Mouse (Mus musculus) limb, embryonic 14.5 days (tissue): Measurements from ENCODE around the gene Mcemp1. TPM values are rescaled to one million over a fixed set of nuclear protein-coding genes. Genes with fewer than 3 reads are reported as not detected.

Source experiments
- ATAC-seq: fragments of 200-750 bp; cut with Nextera tagmentation; 2 replicates; pipeline ENCODE4 v1.8.0; 2017; ENCODE audit warnings: low read depth, moderate number of reproducible peaks, moderate TSS enrichment; ENCODE audit not compliant: low FRiP score
- DNase-seq: peaks from one replicate; pipeline ENCODE4 v3.0.0-alpha.2; 2015; ENCODE audit warnings: low spot score
- H3K27ac ChIP-seq: fragments of 300-500 bp; sonication (generic); replicated peaks from 2 replicates; pipeline ENCODE4 v1.5.1; 2014; ENCODE audit warnings: low read depth, mild to moderate bottlenecking, low read length, moderate library complexity, mixed read lengths
- H3K27me3 ChIP-seq: fragments of 300-500 bp; sonication (generic); 2 replicates; pipeline ENCODE4 v1.6.1; 2014; ENCODE audit warnings: low read length, mixed read lengths; ENCODE audit not compliant: control insufficient read depth, insufficient read depth
- H3K36me3 ChIP-seq: fragments of 300-500 bp; sonication (generic); 2 replicates; pipeline ENCODE4 v1.6.1; 2014; ENCODE audit warnings: mild to moderate bottlenecking, low read length, moderate library complexity, mixed read lengths; ENCODE audit not compliant: control insufficient read depth, insufficient read depth
- H3K4me1 ChIP-seq: fragments of 300-500 bp; sonication (generic); 2 replicates; pipeline ENCODE4 v1.6.1; 2014; ENCODE audit warnings: antibody characterized with exemption, low read length, mixed read lengths; ENCODE audit not compliant: control insufficient read depth, insufficient read depth
- H3K4me2 ChIP-seq: fragments of 300-500 bp; sonication (generic); replicated peaks from 2 replicates; pipeline ENCODE4 v1.6.1; 2014; ENCODE audit warnings: low read depth, mild to moderate bottlenecking, low read length, moderate library complexity; ENCODE audit not compliant: severe bottlenecking
- H3K4me3 ChIP-seq: fragments of 300-500 bp; sonication (generic); replicated peaks from 2 replicates; pipeline ENCODE4 v1.5.1; 2014; ENCODE audit warnings: low read length
- H3K9ac ChIP-seq: fragments of 300-500 bp; sonication (generic); 2 replicates; pipeline ENCODE4 v1.6.1; 2014; ENCODE audit warnings: mild to moderate bottlenecking, low read depth, low read length, moderate library complexity; ENCODE audit not compliant: severe bottlenecking
- H3K9me3 ChIP-seq: fragments of 300-500 bp; sonication (generic); 2 replicates; pipeline ENCODE4 v1.6.1; 2016; ENCODE audit warnings: low read length; ENCODE audit not compliant: control insufficient read depth
- POLR2A ChIP-seq: fragments of 200-500 bp; IDR thresholded peaks from 2 replicates; pipeline ENCODE4 v1.8.0; 2012; ENCODE audit warnings: inconsistent platforms, mild to moderate bottlenecking, moderate library complexity, borderline replicate concordance; ENCODE audit not compliant: insufficient read depth, insufficient read length; ENCODE audit errors: extremely low read depth
- WGBS: fragments of 180-500 bp; shearing (Covaris S2); extraction: QIAGEN DNeasy Blood & Tissue Kit; methylation state at CpG from one replicate; pipeline ENCODE4 v1.1.7; 2014; 5-methylcytosine and 5-hydroxymethylcytosine counted together
- polyA plus RNA-seq, 2 experiments: library from polyadenylated mRNA; depleted of rRNA in 1 of 2; stranded (reverse) in 1 of 2; unstranded in 1 of 2; fragments of >200 nt; fragmentation: Nextera tagmentation in 1 of 2; extraction: Ambion mirVana in 1 of 2; gene quantifications; 2 replicates each; pipeline versions ENCODE4 v1.2.1 to v1.2.3; 2012 to 2014

Gene Mcemp1
- polyA plus RNA-seq, 2 experiments, result 0.29 to 0.34 TPM

DNA sequence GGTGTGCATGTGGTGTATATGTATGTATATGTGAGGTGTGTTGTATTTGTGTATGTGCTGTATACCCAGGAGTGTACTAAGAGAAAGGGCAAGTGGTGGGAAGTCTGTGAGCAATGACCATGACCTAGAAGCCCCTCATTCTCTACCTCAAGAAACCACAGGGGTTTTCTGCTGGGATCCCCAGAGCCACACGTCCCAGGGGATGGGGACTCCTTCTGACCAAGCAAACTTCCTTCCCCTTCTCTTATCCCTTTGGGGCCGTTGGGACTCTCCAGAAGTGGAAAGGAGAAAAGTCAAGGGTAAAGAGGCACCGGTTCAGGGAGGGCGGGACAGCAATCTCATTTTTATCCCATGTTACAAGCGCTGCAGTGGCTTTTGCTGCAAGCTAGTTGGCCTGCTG, 19.9 kb downstream of the Mcemp1 start:
- H3K4me1 ChIP-seq, result no peaks in the 10 kb centered on the region
- no peak for TF ChIP-seq POLR2A
- H3K9ac ChIP-seq, result no peak overlapping the region
- H3K27me3 ChIP-seq, result no peaks in the 10 kb centered on the region
- H3K36me3 ChIP-seq, result peaks cover 18% of the 10 kb centered on the region
- H3K4me3 ChIP-seq, result no peak overlapping the region
- ATAC-seq (no peak), DNase-seq (no peak)
- no peak overlapping the region for H3K27ac ChIP-seq
- H3K9me3 ChIP-seq, result no peaks in the 10 kb centered on the region
- H3K4me2 ChIP-seq, result no peak overlapping the region
- 73% methylated on average over 5 of the region's 5 CpGs for WGBS

DNA sequence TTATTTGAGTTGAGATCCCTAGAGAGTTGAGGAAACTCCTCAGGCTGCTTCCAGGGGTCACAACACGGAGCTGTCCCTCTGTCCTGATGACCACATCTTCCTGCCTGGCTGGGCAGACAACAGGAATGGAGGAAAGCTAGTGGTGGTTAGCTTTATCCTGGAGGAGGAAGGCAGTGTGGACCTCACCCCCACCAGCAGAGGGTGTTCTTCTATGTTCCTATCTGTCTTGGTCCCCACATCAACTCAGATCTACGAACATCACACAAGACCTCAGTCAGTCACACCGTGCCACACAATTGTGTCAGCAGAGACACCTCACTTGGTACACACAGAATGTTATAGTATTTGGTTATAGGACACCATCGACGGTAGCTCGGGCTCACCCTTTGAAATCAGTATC, 22.0 kb downstream of the Mcemp1 start:
- 83% methylated on average over 6 of the region's 6 CpGs for WGBS

DNA sequence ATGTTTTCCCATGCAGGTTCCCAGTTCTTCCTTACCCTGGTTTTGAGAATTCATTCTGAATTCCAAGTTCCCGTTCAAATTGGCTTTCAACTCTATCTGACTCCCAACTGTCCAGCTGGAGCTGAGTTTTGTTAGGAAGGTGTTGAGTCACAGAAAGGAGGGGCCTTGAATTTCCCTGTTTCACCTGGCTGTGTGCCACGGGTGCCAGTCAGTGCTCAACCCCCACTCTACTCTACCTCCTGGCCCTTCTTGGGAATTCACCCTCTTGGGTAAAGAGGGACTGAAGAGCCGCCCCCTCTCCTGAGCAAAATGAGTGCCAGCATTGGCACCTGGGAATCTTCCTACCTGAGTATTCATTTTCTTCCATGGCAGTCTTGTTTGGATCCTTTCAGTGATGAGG, 25.2 kb downstream of the Mcemp1 start:
- no peak for TF ChIP-seq POLR2A
- Histone ChIP-seq H3K9me3 (no peaks in the 10 kb centered on the region), H3K4me3 (no peak overlapping the region), H3K9ac (no peak overlapping the region), H3K36me3 (no peaks in the 10 kb centered on the region), H3K4me2 (no peak overlapping the region), H3K27ac (no peak overlapping the region), H3K27me3 (no peaks in the 10 kb centered on the region), H3K4me1 (no peaks in the 10 kb centered on the region)
- DNase-seq (no peak), ATAC-seq (no peak)
- 78% methylated on average over 3 of the region's 3 CpGs for WGBS

More for the DNA sequence above, 22.0 kb downstream of the Mcemp1 start:
- H3K4me1 ChIP-seq, result no peaks in the 10 kb centered on the region
- peaks cover 4% of the 10 kb centered on the region; the same call in 1 of the 2 replicates for H3K36me3 ChIP-seq
- no peak overlapping the region for H3K4me2 ChIP-seq
- H3K9me3 ChIP-seq, result no peaks in the 10 kb centered on the region
- no peak for DNase-seq
- no peak for ATAC-seq
- TF ChIP-seq POLR2A, result no peak
- no peak overlapping the region for H3K27ac ChIP-seq
- no peak overlapping the region for H3K9ac ChIP-seq
- H3K4me3 ChIP-seq, result no peak overlapping the region
- H3K27me3 ChIP-seq, result no peaks in the 10 kb centered on the region

DNA sequence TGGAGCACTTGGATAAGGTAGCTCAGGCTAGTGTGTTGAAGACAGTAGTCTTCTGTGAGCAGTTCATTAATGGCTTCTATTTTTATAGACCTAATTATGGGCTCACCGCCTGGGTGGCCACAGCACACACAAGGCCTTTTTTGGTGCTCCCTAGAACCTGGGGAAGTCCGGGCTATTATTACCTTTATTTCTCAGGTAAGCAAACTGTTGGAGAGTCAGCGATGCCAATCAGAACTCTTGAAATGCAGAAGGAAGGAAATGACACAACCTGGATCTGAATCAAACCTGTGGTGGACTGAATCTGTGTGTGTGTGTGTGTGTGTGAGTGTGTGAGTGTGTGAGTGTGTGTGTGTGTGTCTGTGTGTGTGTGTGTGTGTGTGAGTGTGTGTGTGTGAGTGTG, 28.6 kb downstream of the Mcemp1 start, which contains the start of gene Fcer2a:
Gene Fcer2a (minus strand): TSS at position 55 of the 400 bp plus-strand sequence.
- no peaks in the 10 kb centered on the region for H3K4me1 ChIP-seq
- H3K4me3 ChIP-seq, result no peak within 1 kb of the TSS
- DNase-seq, result no peak
- no peaks in the 10 kb centered on the region for H3K9me3 ChIP-seq
- WGBS, result 60% methylated on average over 3 of the region's 3 CpGs
- H3K27me3 ChIP-seq, result no peaks in the 10 kb centered on the region
- H3K4me2 ChIP-seq, result no peak within 1 kb of the TSS
- ATAC-seq, result no peak
- H3K36me3 ChIP-seq, result no peaks in the 10 kb centered on the region
- no peak within 1 kb of the TSS for H3K27ac ChIP-seq
- no peak for TF ChIP-seq POLR2A
- H3K9ac ChIP-seq, result no peak within 1 kb of the TSS

DNA sequence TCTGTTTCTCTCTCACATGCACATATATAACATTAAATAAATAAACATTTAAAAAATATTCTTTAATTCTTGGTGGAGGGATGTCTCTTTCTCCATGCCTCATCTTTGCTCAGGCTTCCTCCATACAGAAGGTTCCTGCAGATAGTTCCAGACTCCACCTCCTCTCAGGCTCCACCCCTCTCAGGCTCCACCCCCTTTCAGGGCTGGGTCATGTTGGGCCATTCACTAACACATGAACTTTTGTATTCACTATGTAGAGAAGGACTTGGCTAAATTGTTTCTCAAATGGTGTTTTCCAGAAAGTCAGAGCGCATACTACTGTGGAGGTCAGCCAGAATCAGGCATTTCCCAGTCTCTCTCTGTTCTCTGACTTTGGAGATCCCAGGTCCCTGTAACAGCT, 35.9 kb downstream of the Mcemp1 start:
- ATAC-seq (no peak), DNase-seq (no peak)
- Histone ChIP-seq H3K27me3 (no peaks in the 10 kb centered on the region), H3K4me2 (no peak overlapping the region), H3K36me3 (no peaks in the 10 kb centered on the region), H3K9me3 (no peaks in the 10 kb centered on the region), H3K4me3 (no peak overlapping the region), H3K9ac (no peak overlapping the region), H3K27ac (no peak overlapping the region), H3K4me1 (no peaks in the 10 kb centered on the region)
- WGBS, result 92% methylated on average over 1 of the region's 1 CpGs
- no peak for TF ChIP-seq POLR2A

DNA sequence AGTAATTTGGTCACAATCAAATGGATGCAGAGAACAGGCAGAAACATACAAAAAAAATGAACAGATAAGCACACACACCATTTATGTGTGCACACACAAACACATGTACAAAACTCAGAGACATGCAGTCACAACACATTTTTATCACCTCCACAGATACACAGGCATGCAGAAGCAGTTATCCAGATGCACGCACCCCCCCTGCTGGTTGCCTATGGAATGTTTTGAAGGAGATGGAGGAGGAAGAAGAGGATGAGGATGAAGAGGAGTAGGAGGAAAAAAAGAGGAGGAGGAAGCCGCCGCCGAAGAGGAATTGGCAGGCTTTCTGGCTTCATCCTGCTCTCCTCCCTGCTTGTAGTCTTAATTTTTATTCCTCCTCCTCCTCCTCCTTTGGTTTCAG, 40.2 kb downstream of the Mcemp1 start:
- Histone ChIP-seq H3K4me2 (no peak overlapping the region), H3K4me1 (no peaks in the 10 kb centered on the region), H3K36me3 (no peaks in the 10 kb centered on the region), H3K9me3 (no peaks in the 10 kb centered on the region), H3K4me3 (no peak overlapping the region), H3K9ac (no peak overlapping the region), H3K27me3 (no peaks in the 10 kb centered on the region), H3K27ac (no peak overlapping the region)
- no peak for ATAC-seq
- 68% methylated on average over 4 of the region's 4 CpGs for WGBS
- no peak for DNase-seq
- TF ChIP-seq POLR2A, result no peak
